Mouse (Mus musculus): ENCODE data around the gene Flywch1.
"Not testable (repeated sequence)": the region's sequence is repeated elsewhere in the genome, so short reads cannot be mapped to it uniquely, and the experiment has no call there.

The Flywch1 gene

DNA sequence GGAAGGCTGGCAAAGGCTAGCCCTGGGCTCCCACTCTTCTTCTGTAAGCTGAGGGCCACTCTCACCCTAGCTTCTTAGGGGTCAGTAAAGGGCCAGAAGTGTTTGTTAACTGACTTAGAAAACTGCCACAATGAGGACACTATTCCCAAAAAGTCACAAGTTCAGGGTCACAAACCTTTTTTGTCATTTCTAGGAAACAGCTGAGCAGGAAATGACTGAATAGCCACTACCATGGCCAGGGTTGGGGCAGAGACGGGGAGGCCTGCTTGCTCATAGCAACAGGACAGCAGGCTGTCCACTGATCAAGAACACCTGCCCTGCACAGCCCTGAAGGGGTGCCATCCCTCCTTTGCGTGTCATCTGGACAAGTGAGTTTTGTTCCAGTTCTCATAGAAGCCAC, 5.7 kb upstream of the Flywch1 start:
- DNase-seq, result no peak

DNA sequence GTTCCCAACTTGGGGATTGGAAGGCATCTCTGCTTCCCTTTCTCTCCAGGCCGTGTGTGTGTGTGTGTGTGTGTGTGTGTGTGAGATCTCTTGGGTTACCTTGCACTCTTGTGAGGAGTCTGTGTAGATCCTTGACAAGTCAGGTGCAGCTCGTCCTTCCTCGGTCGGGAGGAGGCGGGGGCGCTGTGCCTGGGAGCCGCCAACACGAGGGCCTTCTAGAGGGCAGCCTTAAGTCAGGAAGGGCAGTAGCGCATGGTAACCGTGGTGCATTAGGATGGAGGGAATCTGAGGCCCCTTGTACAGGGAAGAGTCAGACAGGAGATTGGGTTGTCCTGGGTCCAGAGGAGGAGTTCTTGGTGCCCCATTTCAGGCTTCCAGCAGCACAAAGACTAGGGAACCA, 4.8 kb upstream of the Flywch1 start:
- DNase-seq, result no peak

DNA sequence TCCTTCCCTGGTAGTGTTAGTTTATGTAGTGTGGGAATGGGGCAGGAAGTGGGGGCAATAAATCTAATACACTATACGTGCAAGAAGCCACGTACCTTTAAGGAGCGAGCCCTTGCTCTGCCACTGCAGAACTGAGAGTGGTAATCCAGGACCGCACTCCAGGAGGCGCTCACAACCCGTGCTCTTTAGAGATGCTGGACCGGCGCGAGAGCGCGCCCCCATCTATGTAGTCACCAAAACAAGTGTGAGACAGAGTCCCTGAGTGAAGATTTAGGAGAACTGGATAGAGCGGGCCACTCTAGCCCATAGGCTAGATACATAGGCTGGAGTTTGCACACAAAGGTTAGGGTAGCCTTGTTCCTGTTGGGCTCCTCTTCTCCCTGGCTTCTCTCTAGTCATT, 2.7 kb upstream of the Flywch1 start:
- peak; percentile 92 for DNase-seq

DNA sequence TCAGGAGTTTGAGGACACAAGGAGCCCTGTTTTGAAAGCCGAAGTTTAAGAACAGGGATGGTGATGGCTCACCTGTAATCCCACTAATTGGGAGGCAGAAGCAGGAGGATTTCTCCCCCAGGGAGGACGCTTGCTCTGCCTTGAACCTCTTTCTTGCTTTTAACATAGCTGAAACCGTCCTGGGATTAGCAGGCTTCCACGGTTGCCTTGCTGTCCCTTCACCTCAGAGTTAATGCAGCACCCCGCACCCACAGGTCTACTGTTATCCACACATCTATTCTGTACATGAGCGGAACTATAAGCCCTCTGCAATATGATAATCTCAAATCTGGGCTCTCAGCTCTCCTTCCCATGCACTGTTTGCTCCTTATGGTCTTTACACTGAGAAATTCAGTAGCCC, 2.3 kb upstream of the Flywch1 start:
- DNase-seq, result no peak

DNA sequence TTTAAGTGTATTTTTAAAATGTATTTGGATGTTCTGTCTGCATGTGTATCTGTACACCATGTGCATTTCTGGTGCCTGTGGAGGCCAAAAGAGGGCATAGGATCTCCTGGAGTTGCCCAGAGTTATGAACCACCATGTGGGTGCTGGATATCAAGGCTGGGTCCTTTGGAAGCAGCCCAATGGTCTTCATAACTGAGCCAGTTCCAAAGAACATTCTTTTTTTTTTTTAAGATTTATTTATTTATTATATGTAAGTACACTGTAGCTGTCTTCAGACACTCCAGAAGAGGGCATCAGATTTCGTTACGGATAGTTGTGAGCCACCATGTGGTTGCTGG, 786 bp upstream of the Flywch1 start:
- not testable (repeated sequence) for DNase-seq

DNA sequence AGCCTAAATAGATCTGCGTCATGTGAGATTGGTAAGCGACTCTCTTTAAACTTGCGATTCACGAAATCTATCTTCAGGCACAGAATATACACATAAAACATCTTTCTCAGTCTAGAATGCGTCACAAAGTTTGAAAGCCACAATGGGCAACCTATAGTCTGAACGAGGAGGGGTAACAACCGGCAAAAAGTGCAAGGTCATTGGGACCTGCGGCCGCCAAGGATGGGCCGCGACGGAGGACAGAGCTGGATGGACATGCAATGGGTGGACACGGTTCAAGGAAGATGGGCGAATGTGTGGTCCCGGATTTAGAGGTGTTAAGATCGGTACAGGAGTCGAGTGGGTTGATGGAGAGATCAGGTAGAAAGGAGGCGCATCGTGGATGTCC, 512 bp downstream of the Flywch1 start:
- no peak for DNase-seq

DNA sequence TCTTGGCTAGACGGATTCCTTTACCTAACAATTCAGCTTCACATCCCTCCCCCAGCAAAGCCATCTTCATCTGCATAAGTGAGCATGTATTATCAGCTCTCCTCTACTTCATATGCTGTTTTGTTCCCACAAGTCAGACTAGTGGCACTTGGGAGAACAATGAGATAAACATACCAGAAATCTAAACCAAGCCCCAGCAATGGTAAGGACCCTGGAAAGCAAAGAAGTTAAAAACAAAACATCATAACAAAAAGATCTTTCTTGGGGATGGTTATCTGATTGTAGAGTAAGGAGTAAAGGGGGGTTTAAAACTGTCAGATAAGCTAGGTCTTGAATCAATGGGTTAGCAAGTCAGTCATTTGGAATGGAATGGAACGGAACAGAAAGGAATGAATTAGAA, 909 bp downstream of the Flywch1 start:
- DNase-seq, result no peak

DNA sequence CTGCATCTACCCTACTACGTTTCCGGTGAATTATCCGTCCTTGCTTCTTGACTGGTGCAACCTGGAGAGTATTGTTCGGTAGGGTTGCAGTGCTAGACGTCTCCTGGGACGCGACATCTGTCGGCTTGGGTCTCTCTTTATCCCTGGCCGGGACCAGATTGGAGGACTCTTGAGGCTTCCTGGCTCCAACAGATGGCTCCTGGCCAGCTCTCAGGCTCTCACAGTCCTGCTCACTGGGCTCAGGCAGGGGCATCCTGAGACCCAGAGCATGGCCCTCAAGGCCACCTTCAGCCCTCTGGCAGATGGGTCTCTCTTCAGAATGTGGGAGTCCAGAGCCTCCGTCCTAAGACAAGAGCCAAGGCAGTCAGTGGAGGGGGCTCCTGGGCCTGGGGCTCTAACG, 8.4 kb downstream of the Flywch1 start:
- DNase-seq, result no peak

DNA sequence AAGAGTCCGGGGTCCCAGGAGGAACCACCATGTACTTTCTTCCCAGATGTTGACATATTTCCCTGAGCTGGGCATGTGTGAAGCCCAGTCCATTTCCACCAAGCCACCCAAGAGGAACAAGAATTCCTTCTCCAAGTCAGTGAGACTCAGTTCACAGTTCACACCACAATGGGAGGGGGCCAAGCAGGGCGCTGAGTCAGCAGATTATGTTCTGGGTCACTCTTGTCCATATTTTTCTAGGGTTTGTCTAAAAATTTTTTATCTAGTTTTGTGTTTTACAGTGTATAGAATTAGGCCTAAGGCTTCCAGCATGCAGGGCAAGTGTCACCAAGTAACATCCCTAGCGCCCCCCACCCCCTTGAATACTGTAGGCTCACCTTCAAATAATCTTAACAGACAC, 10.2 kb downstream of the Flywch1 start:
- DNase-seq, result no peak

DNA sequence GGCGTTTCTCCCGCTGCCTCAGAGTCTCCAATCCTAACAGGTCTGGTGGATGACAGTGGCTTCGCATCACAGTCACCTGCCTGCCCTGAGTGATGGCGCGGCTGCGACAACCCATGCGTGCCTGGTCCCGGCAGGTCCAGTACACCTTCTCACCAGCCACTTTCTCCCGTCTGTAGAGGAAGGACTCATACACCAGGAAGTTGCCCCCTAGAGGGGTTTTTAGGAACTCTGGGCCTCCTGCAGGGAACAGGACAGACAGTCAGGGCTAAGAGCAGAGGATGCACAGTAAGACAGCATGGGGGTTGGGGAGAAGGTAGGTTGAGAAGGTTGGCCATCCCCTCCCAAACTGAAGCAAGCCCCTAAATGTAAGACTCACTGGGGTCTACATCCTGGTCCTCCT, 11.2 kb downstream of the Flywch1 start:
- no peak for DNase-seq

DNA sequence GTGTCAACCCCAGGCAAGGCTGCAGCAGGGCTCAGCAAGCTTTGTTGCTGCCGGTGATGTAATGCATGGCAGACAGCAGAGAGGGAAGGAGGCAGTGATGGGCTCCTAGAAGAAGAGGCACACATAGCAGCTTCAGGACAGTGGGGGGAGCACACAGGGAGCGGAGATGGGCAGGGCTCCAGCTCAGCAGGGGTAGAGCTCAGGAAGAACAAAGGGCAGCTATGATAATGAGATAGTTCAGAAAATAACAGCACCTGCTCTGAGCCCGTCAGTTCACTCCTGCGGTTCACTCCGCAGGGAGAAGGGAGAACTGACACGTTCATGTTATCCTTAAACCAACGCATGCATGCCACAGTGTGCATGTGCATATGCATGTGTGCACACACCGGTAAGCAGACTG, 12.6 kb downstream of the Flywch1 start:
- no peak for DNase-seq

DNA sequence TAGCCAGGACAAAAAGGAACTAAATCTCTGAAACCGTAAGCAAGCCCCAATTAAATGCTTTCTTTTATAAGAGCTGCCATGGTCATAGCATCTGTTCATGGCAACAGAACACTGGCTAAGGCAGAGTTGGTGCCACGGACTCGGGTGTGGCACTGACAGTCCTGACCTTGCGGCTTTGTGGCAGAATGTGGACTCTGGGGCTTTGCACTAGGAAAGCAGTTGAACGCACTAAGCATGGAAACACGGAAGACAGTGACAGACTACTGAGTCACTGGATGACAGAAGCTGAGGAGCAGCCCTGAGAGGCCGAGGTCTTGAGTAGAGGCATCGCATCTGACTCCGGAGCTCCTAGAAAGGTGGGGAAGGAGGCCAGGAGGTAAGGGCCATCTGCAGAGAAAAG, 13.8 kb downstream of the Flywch1 start:
- no peak for DNase-seq

DNA sequence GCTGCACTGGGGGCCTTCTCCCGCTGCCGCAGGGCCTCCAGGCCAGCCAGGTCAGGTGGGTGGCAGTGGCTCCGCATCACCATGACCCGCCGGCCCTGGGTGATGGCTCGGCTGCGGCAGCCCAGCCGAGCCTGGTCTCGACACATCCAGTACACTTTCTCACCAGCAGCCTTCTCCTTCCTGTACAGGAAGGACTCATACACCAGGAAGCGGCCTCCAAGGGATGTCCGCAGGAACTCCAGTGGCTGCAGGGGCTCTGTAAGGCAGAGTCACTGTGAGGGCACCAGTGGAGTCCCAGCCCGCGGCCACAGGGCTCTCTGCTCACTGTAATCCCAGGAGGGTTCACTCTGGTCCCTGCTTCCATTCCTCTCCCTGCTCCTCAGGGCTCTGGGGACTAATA, 15.7 kb downstream of the Flywch1 start:
- no peak for DNase-seq

DNA sequence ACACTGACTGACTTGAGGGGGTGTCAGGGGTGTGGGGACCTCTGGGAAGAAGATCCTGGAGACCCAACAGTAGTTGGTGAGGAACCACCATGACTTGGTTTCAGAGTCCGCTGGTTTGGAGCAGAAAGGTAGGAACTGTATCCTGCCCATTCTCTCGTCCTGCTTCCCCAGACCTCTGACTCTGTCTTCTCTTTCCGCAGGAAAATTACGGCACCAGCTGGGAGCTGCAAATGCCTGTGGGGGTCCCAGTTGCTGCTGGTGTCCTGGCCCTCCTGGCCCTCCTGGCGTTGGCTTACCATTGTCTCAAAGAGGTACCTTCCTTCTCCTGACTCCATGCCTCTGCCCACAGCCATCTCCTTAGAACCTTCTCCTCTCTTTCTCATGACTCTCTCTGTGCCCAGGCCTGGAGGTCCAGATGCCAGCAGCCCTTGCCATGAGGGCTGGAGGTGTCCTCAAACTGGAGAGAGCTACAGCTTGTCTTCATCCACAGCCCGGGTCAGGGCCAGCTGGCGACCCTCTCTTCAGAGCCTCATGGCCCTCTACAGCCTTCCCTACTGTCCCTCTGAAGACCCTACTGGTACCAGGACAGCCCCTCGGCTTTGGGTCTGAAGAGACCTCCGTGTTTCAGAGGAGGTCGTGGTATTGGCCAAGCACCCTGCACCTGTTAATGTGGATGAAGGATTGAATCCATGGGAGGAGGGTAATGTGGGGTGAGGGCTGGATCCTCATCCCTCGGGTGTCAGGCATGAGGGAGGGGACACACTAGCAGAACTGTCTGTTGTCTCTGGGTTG, 21.8 kb downstream of the Flywch1 start:
- no peak for DNase-seq

DNA sequence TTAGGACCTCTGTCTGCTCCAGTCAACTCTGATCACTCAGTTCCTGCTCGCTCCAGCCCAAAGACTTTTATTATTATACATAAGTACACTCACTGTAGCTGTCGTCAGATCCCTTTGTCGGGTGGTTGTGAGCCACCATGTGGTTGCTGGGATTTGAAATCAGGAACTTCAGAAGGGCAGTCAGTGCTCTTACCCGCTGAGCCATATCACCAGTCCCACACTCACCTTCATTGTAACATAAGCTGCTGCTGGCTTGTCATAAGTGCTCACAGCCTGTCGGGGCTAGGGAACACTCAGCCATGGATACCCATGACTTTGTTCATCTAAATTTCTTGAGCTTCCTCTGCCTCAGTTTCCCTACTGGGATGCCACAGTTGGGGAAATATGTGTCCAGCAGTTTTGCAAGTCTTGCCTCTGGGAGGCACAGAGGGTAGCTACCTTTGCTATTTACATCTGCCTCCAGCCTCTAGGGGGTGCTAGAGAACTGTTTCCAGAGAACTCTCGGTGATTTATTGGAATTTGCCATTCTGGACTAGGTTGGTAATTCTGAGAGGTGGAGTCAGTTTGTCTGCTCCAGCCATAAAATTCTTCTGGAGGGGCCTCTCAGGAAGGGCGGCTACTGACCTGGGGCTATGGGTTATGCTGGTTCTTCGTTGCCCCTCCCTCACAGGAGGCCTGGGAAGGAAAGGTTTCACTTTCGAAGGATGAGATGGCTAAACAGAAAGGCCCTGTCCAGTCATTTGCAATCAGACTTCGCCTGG, 22.6 kb downstream of the Flywch1 start:
- peak; percentile 90 for DNase-seq

DNA sequence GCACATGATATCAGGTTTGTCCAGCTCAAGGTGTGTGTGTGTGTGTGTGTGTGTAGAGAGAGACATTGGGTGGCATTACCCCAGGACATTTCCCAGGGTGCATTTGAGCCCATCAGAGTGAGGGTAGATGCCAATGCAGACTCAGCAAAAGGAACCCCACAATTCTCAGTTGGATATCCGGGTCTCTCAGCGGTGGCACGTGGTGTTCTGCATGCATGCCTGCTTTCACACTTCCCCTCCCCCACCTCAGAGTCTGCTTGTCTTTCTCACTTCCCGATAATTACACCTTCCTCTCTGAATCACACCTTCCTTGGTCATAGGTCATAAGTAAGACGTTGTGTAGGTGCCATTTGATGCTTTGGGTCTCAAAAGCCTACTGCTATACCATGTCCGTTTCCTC, 23.4 kb downstream of the Flywch1 start:
- no peak for DNase-seq

DNA sequence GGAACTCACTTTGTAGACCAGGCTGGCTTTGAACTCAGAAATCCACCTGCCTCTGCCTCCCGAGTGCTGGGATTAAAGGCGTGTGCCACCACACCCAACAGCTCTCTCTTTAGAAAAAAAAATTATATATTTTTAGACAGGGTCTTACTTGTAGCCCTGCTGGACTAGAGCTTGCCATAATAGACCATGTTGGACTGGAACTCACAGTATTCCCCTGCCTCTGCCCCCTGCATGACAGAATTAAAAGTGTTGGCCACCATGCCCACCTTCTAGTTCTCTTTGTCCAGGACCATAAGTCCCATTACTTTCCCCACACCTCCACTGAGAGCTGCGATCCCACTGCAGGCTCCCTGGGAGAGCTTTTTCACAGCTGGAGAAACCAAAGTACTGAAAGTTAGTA, 23.9 kb downstream of the Flywch1 start:
- DNase-seq, result no peak

DNA sequence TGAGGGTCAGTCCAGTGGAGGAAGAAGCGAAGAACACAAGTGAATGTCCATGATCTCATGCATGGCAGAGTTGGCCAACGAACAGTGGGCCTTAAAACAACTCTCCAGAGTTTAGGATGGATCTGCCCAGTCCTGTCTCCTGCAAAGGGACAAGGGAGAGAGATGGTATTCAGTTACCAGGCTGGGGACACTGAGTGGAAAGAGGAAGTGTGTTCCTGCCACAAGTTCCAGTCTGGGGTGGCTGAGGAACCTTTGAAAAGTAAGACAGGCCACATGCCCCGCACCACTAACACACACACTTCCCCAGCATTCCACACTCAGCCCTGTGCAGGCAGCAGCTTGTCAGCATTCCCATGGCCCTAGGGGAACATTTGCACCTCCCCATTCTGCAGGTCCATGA, 24.6 kb downstream of the Flywch1 start:
- DNase-seq, result no peak

DNA sequence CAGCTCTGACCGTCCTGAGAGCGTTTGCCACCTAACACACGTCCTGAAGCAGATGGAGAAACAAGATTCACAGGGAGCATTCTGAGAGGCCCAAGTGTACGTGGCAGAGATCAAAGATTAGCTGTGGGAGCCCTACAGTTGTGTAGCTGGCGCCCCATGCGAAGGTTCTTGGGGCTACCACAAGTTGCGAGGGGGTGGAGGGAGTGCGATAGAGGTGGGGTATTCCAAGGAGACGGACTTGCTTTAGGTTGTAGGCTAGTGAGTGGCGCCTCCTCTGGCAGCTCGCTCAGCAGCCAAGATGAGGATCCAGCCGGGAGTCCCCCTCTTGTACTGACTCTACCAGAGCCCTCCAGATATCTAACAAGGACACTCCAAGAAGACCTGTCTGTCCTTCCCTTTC, 25.1 kb downstream of the Flywch1 start:
- DNase-seq, result no peak

DNA sequence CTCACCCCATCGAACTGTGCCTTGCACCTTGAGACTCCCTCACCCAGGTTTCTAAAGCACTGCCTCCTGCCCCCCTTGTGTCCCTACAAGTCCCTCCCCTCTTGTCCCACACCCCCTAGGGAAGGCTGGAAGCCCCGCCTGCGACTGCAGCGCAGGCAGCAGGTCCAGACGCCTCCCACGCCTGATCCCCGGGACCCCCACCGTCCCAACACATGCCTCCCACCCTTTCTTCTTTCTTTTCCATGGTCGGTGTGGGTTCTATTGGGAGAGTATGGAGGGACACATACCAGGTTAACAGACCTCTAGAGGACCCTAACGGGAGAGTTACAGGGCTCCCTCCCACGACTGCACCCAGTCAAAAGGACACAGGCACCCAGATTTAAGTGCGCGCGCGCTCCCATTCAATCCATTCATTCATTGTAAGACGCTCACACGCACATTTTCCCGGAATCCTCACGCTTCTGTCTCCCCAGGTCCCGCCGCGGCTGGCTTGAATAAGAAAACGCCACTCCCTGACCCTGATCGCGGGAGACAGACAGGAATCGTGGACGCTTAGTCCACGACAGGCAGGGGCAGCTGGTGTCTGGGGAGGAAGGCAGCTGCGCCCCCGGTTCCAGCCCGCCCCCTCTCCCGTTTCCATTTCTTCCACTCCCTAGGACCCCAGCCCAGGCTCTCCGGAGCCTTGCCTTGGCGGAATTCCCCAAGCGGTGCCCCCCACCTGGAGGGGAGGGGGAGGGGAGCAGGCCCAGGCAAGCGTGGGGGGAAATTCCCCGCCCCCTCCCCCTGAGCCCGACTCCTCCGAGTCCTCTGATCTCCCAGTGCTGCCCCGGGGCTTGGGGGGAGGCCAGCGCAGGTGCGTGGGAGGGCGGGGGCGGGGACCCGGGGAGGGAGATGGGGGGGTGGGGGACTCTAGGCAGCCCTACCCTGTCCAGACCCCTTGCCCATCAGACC, 25.8 kb downstream of the Flywch1 start, which contains the start of gene Kremen2:
TSS of gene Kremen2 (minus strand) at position 533 of the 951 bp plus-strand sequence.
- no peak for DNase-seq

DNA sequence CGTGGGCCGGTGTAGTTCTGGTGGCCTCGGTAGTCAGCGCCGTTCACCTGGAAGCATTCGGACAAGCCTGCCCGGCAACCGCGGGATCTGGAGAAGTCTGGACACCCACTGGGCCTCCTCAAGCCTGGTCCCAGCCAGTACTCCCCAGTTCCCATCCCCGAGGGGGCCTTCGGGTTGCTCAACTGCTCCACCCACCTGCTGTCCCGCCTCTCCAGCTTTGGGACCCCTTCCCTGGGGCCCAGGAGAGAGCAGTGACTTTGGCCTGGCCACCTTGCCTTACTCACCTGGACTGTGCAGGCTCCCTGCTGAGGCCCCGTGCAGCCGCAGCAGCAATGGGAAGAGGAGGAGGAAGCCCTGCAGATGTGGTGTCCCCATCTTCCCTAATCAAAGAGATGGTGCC, 26.8 kb downstream of the Flywch1 start:
- DNase-seq, result no peak

DNA sequence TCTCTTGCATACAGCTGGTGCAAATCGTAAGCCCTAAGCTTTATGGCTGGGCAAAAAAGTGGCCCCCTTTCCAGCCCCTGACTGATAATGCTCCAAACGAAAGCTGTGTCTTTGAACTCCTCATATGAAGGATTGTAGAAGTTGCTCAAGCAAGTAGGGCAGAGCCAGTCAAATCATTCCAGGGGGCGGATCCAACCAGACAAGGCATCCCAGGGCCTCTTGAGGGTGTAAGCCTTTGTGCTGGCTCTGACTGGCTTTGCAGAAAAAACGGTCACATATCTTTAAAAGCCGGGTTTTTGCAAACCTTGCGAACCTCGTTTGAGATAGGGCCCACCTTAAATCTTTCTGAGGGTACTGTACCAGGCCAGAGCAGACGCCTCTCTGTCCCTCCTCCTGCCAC, 27.3 kb downstream of the Flywch1 start:
- no peak for DNase-seq

DNA sequence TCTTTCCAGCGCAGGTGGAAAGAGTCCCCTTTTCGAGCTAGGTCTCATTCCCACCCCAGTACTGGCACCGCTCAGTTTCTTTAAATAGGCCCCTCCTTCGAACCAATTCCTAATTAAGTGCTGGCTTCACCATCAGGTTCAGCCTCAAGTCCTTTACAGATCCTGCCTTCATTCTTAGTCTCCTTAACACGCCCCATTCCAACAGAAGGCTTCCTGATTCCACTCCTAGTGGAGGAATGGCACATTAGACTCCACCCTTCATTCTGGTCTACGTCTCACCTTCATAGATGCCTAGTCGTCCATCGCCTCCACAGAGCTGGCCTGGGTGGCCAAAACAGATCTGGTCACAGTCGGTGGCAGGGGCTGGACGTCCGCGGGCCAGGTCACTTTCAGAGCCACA, 28.5 kb downstream of the Flywch1 start:
- no peak for DNase-seq
